Mouse (Mus musculus): Measurements from ENCODE around the gene Fam173a. TPM values are rescaled to one million over a fixed set of nuclear protein-coding genes. Genes with fewer than 3 reads are reported as not detected.
"Not testable (repeated sequence)": the region's sequence is repeated elsewhere in the genome, so short reads cannot be mapped to it uniquely, and the experiment has no call there.

The Fam173a gene
- polyA plus RNA-seq, 1 experiment from 2014 or later: 82.3 TPM

DNA sequence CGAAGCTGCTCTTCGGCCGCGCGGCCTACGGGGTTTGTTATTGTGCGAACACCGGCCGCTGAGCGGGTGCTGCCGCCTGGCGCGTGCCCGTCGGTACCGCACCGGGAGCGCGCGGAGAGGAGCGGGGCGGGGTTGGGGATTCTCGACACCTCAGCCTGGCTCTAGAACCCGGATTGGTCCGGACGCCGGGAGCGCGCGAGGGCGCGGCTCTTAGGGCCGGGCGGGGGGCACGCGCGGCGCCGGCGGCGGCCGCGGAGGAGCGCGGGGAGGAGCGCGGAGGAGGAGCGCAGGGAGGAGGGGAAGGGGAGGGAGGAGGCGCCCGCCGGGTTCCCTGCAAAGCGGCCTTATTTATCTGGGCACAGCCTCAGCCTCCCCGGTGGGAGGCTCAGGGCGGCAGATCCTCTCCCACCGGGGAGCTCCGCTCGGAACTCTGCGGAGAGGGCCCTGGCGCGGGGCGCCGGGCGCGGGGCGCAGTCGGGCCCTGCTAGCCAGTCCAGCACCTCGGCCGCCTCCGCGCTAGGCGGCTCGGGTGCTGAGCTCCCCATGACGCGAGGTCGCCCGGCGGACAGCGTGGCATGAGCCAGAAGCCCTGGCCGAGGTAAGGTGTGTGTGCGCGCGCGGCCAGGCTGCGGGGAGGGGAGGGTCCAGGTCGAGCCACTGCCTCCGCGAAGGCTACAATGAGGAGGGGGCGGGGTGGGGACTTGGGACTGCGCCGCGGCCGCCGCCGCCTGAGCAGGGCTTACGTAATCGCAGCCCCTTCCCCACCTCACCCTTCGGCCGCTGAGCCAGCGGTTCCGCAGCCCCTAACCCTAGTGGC is 16.3 kb upstream of the Fam173a start, which contains the start of gene Fbxl16:
TSS of gene Fbxl16 (plus strand) at position 297 of the 817 bp plus-strand sequence.
- WGBS: under 1% methylated on average over 79 of the region's 100 CpGs
- H3K4me1 ChIP-seq (ENCODE audit: control insufficient read depth, insufficient read depth, low read length): peaks cover 16% of the 10 kb centered on the region
- H3K27ac ChIP-seq (ENCODE audit: low read depth, low read length): peak within 1 kb of the TSS; percentile 95
- H3K9ac ChIP-seq (ENCODE audit: low read length): peak within 1 kb of the TSS; percentile 95
- 0 out of 2 replicates have a peak, but pooled peaks cover 3% of the 10 kb centered on the region for H3K27me3 ChIP-seq (replicated peaks; ENCODE audit: control insufficient read depth, insufficient read depth, low read length)
- no peaks in the 10 kb centered on the region for H3K9me3 ChIP-seq (replicated peaks; ENCODE audit: control insufficient read depth, low read length)
- H3K36me3 ChIP-seq (ENCODE audit: control insufficient read depth, insufficient read depth, low read length): no peaks in the 10 kb centered on the region
- ATAC-seq: peak; percentile 88
- DNase-seq (ENCODE audit: low spot score): peak; percentile 96
- H3K4me3 ChIP-seq (ENCODE audit: low read depth, low read length): peak within 1 kb of the TSS; percentile 85
- H3K4me2 ChIP-seq (ENCODE audit: low read length): peak within 1 kb of the TSS; percentile 86

DNA sequence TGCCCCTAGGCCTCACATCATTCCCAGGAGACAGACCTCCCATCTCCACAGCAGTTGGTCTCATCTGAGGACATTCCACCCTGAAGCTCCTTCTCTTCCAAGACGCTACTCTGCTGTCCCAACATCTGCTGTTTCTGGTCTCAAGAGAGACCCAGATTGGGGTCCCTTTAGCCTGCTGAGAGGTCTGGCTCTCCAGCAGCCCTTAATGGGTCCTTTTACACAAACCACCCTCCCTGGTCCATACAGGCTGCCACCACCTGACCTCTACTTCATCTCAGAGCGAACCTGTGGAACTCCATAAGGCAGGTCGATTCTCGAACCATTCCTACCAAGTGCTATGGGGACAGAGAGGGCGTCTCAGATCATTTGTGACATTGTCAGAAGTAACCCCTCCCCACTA is 15.3 kb upstream of the Fam173a start:
- no peak for ATAC-seq
- 40% methylated on average over 5 of the region's 5 CpGs for WGBS
- peaks cover 24% of the 10 kb centered on the region for H3K4me1 ChIP-seq (ENCODE audit: control insufficient read depth, insufficient read depth, low read length)

DNA sequence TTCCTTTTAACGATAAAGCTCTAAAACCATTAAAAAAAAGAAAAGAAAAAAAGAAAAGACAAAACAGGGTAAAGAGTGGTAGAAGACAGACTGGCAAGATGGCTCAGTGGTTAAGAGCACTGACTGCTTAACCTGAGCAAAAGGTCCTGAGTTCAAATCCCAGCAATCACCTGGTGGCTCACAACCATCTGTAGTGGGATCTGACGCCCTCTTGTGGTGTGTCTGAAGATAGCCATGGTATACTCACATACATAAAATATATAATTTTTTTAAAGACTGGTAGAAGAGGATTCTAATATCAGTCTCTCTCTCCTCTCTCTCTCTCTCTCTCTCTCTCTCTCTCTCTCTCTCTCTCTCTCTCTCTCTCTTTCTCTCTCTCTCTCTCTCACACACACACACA is 14.8 kb upstream of the Fam173a start:
- not testable (repeated sequence) for H3K27ac ChIP-seq (ENCODE audit: low read depth, low read length); H3K4me2 ChIP-seq (ENCODE audit: low read length); ATAC-seq; H3K9me3 ChIP-seq (replicated peaks; ENCODE audit: control insufficient read depth, low read length); H3K4me3 ChIP-seq (ENCODE audit: low read depth, low read length); H3K27me3 ChIP-seq (replicated peaks; ENCODE audit: control insufficient read depth, insufficient read depth, low read length); H3K36me3 ChIP-seq (ENCODE audit: control insufficient read depth, insufficient read depth, low read length); H3K9ac ChIP-seq (ENCODE audit: low read length); DNase-seq (ENCODE audit: low spot score)
- peaks cover 29% of the 10 kb centered on the region for H3K4me1 ChIP-seq (ENCODE audit: control insufficient read depth, insufficient read depth, low read length)
- 50% methylated on average over 2 of the region's 2 CpGs for WGBS

More for the DNA sequence above, 15.3 kb upstream of the Fam173a start:
- Histone ChIP-seq H3K36me3 (ENCODE audit: control insufficient read depth, insufficient read depth, low read length) (no peaks in the 10 kb centered on the region), H3K4me2 (ENCODE audit: low read length) (peak overlapping the region; percentile 86), H3K9ac (ENCODE audit: low read length) (peak overlapping the region; percentile 95), H3K27ac (ENCODE audit: low read depth, low read length) (peak overlapping the region; percentile 95; the same call in 1 of the 2 replicates), H3K9me3 (replicated peaks; ENCODE audit: control insufficient read depth, low read length) (no peaks in the 10 kb centered on the region), H3K27me3 (replicated peaks; ENCODE audit: control insufficient read depth, insufficient read depth, low read length) (0 out of 2 replicates have a peak, but pooled peaks cover 3% of the 10 kb centered on the region), H3K4me3 (ENCODE audit: low read depth, low read length) (peak overlapping the region; percentile 85; the same call in 1 of the 2 replicates)
- DNase-seq (ENCODE audit: low spot score): no peak

DNA sequence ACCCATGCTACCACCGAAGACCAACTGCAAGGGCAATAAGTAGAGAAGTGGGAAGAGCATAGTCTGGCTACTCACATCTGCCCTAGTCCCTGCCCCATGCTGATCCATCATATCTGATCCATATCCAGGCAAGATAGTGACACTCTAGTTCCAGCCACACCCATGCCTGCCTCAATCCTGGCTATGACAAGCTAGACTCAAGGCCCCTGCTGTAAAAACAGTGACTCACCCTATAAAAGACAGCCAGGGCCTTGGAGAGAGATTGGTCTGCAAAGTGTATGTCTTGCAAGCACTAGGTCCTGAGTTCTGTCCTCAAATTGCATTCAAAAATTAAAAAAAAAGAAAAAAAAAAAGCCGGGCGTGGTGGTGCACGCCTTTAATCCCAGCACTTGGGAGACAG is 13.8 kb upstream of the Fam173a start:
- ATAC-seq (no peak), DNase-seq (ENCODE audit: low spot score) (no peak)
- H3K9me3 ChIP-seq (replicated peaks; ENCODE audit: control insufficient read depth, low read length): no peaks in the 10 kb centered on the region
- no peak overlapping the region for H3K4me2 ChIP-seq (ENCODE audit: low read length)
- H3K27ac ChIP-seq (ENCODE audit: low read depth, low read length): no peak overlapping the region
- 0 out of 2 replicates have a peak, but pooled peaks cover 3% of the 10 kb centered on the region for H3K27me3 ChIP-seq (replicated peaks; ENCODE audit: control insufficient read depth, insufficient read depth, low read length)
- no peak overlapping the region for H3K9ac ChIP-seq (ENCODE audit: low read length)
- no peaks in the 10 kb centered on the region for H3K36me3 ChIP-seq (ENCODE audit: control insufficient read depth, insufficient read depth, low read length)
- H3K4me3 ChIP-seq (ENCODE audit: low read depth, low read length): no peak overlapping the region
- H3K4me1 ChIP-seq (ENCODE audit: control insufficient read depth, insufficient read depth, low read length): peaks cover 34% of the 10 kb centered on the region
- WGBS: 81% methylated on average over 4 of the region's 4 CpGs

DNA sequence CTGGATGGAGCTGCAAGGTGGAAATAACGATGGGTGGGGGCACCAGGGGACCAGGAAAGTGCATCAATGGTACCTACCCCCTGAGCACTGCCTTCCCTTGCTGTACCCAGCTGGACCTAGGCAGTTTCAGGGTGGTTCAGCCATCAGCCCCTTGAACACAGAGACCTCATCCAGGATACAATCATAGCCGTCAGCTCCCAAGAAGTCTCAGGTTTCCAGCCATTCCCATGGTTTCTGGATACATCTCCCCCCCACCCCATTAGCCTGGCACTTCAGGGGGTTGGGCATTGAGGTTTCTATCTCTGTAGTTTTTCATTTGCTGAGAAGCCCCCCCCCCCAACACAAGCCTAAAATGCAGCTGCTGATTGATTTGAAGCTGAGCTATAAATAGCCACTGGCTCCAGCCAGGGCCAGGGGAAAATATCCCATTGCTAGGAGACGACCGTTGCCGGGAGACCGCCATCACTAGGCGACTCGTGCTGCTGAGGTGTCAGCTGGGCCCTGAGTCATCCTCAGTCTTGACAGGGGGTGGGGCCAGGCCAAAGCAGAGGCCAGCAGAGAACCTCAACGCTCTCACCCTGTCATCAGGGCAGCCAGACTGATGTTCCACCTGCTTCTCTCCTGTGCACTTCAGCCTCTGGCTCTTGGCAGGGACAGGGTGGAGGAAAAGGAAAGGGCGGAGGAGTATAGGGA is 10.3 kb upstream of the Fam173a start:
- WGBS: 8% methylated on average over 10 of the region's 10 CpGs
- H3K36me3 ChIP-seq (ENCODE audit: control insufficient read depth, insufficient read depth, low read length): no peaks in the 10 kb centered on the region
- H3K9ac ChIP-seq (ENCODE audit: low read length): peak overlapping the region; percentile 41
- peak overlapping the region; percentile 90 for H3K27ac ChIP-seq (ENCODE audit: low read depth, low read length)
- H3K9me3 ChIP-seq (replicated peaks; ENCODE audit: control insufficient read depth, low read length): no peaks in the 10 kb centered on the region
- H3K27me3 ChIP-seq (replicated peaks; ENCODE audit: control insufficient read depth, insufficient read depth, low read length): 0 out of 2 replicates have a peak, but pooled peaks cover 3% of the 10 kb centered on the region
- peak overlapping the region; percentile 33 for H3K4me2 ChIP-seq (ENCODE audit: low read length)
- no peak overlapping the region for H3K4me3 ChIP-seq (ENCODE audit: low read depth, low read length)
- peaks cover 18% of the 10 kb centered on the region for H3K4me1 ChIP-seq (ENCODE audit: control insufficient read depth, insufficient read depth, low read length)
- ATAC-seq: peak; percentile 91
- DNase-seq (ENCODE audit: low spot score): peak; percentile 89

DNA sequence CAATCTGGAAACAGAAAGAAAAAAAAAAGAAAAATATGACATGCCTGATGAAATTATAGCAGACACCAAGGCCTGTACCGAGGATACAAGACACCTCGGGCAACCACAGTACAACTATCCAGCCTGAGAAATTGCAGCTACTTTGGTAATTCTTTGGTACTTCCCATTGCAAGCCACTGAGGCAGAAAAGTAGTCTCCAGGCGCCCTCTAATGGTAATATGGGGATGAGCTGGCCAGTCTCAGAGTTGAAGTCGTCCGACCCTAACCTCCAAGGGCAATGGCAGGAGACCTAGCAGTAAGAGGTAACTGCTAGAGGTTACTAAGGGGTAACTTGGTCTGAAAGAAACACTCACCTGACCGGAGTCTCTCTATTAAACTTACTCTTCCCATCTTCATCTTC is 8.3 kb upstream of the Fam173a start:
- Histone ChIP-seq H3K4me2 (ENCODE audit: low read length) (no peak overlapping the region), H3K36me3 (ENCODE audit: control insufficient read depth, insufficient read depth, low read length) (no peaks in the 10 kb centered on the region), H3K27ac (ENCODE audit: low read depth, low read length) (no peak overlapping the region), H3K9ac (ENCODE audit: low read length) (no peak overlapping the region), H3K9me3 (replicated peaks; ENCODE audit: control insufficient read depth, low read length) (no peaks in the 10 kb centered on the region), H3K4me1 (ENCODE audit: control insufficient read depth, insufficient read depth, low read length) (peaks cover 28% of the 10 kb centered on the region), H3K27me3 (replicated peaks; ENCODE audit: control insufficient read depth, insufficient read depth, low read length) (0 out of 2 replicates have a peak, but pooled peaks cover 3% of the 10 kb centered on the region), H3K4me3 (ENCODE audit: low read depth, low read length) (no peak overlapping the region)
- 5% methylated on average over 6 of the region's 6 CpGs for WGBS
- ATAC-seq: peak; percentile 16; the same call in 1 of the 2 replicates
- peak; percentile 86 for DNase-seq (ENCODE audit: low spot score)

DNA sequence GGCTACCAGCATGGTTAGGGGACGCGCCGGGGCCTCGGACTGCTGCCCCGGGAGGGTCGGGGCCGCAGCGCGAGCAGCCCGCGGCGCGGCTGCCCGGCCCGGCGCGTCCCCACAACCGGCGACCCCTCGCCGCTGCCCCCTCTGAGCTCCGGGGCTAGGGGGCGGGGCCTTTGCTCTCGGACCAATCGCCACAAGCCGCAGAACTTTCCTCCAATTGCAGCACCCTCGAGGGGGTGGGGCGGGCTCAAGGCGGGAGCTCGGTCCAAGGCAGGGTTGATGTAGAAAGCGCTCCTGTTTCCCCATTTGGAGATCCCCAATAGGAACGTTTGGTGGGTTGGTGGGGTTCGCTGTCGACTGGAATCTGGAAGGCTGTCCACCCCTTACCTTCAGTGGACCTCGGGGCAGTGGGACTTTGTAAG is 4.3 kb upstream of the Fam173a start, which contains the start of gene Metrn:
TSS of gene Metrn (minus strand) at position 186 of the 419 bp plus-strand sequence.
- Histone ChIP-seq H3K27me3 (replicated peaks; ENCODE audit: control insufficient read depth, insufficient read depth, low read length) (no peaks in the 10 kb centered on the region), H3K4me3 (ENCODE audit: low read depth, low read length) (peak within 1 kb of the TSS; percentile 60), H3K36me3 (ENCODE audit: control insufficient read depth, insufficient read depth, low read length) (no peaks in the 10 kb centered on the region), H3K4me1 (ENCODE audit: control insufficient read depth, insufficient read depth, low read length) (peaks cover 36% of the 10 kb centered on the region), H3K4me2 (ENCODE audit: low read length) (peak within 1 kb of the TSS; percentile 73), H3K27ac (ENCODE audit: low read depth, low read length) (peak within 1 kb of the TSS; percentile 60), H3K9ac (ENCODE audit: low read length) (peak within 1 kb of the TSS; percentile 63), H3K9me3 (replicated peaks; ENCODE audit: control insufficient read depth, low read length) (no peaks in the 10 kb centered on the region)
- DNase-seq (ENCODE audit: low spot score): peak; percentile 89
- under 1% methylated on average over 32 of the region's 35 CpGs for WGBS
- ATAC-seq: peak; percentile 77

DNA sequence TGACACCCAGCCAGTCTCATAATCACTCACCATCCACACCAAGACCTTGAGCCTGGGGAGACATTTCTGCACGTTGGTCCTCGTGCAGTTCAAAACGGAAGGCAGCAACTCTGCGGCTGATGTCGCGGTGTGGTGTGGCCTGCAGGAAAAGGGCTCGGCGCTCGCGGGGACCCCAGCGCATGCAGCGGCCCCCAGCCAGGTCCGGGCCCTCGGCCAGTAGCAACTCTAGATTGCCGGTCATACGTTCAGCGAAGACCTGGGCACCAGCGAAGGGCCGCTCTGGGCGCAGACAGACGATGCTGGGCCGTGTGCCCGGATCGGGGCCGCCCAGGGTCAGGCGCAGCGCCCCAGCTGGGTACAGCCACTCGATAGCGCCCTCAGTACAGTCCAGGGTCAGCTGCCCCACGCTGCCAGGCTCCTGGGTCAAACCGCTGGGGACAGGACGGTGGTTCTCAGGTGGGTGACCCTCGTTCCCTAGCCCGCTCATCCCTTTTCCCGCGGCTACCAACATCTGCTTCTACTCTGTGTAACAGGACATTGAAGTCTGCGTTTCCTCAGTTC is 3.6 kb upstream of the Fam173a start:
- peak overlapping the region; percentile 60 for H3K4me3 ChIP-seq (ENCODE audit: low read depth, low read length)
- H3K27me3 ChIP-seq (replicated peaks; ENCODE audit: control insufficient read depth, insufficient read depth, low read length): no peaks in the 10 kb centered on the region
- H3K4me2 ChIP-seq (ENCODE audit: low read length): peak overlapping the region; percentile 73
- no peaks in the 10 kb centered on the region for H3K9me3 ChIP-seq (replicated peaks; ENCODE audit: control insufficient read depth, low read length)
- 0 out of 2 replicates have a peak, but pooled peaks have one; percentile 0 for ATAC-seq
- H3K27ac ChIP-seq (ENCODE audit: low read depth, low read length): peak overlapping the region; percentile 60
- H3K4me1 ChIP-seq (ENCODE audit: control insufficient read depth, insufficient read depth, low read length): peaks cover 39% of the 10 kb centered on the region
- H3K9ac ChIP-seq (ENCODE audit: low read length): peak overlapping the region; percentile 63
- under 1% methylated on average over 37 of the region's 37 CpGs for WGBS
- no peaks in the 10 kb centered on the region for H3K36me3 ChIP-seq (ENCODE audit: control insufficient read depth, insufficient read depth, low read length)
- DNase-seq (ENCODE audit: low spot score): no peak

All from forebrain, embryonic 14.5 days (tissue).